Mouse (Mus musculus): Measurements from ENCODE around the gene Rps18. TPM values are rescaled to one million over a fixed set of nuclear protein-coding genes. Genes with fewer than 3 reads are reported as not detected.

Rps18 gene
- total and polyA plus RNA-seq, 2 experiments from 2014 or later: 876 to 1,357 TPM

- DNase-seq (no peak), ATAC-seq (no peak)
- Histone ChIP-seq H3K4me1 (ENCODE audit: insufficient read depth) (peaks cover 12% of the 10 kb centered on the region), H3K9me3 (ENCODE audit: low read length) (no peaks in the 10 kb centered on the region), H3K27ac (ENCODE audit: low read depth, low read length) (no peak overlapping the region), H3K9ac (peak overlapping the region; percentile 71), H3K27me3 (ENCODE audit: insufficient read depth, low read length) (no peaks in the 10 kb centered on the region), H3K36me3 (ENCODE audit: insufficient read depth) (peaks cover 41% of the 10 kb centered on the region), H3K4me2 (ENCODE audit: low read depth) (peak overlapping the region; percentile 93), H3K4me3 (ENCODE audit: low read depth, low read length) (peak overlapping the region; percentile 68)
- no peak for TF ChIP-seq CTCF (IDR thresholded peaks at IDR 0.05; ENCODE audit: low read depth)
- WGBS: 66% methylated on average over 19 of the region's 19 CpGs
Measured at GRCm38 (mm10) chr17:33941381-33941780, 14.4 kb downstream of the Rps18 start.

DNA sequence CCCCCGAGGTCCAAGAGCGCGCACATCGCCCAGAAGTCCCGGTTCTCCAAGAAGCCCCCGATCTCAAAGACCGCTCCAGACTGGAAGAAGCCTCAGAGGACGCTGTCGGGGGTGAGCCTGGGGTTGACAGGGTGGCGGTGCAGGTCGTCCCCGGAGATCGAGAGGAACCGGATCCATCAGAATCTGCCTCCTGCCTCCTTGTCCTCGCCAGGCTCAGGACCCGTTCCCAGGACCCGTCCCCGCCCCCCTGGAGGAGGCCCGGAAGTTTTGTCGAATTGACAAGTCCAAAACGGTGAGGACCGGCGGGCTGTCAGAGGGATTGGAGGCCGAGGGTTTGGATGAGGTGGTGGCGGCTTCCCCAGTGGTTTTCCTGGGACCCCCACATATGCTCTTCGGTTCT, 14.8 kb downstream of the Rps18 start:
- Histone ChIP-seq H3K4me2 (ENCODE audit: low read depth) (peak overlapping the region; percentile 93), H3K27me3 (ENCODE audit: insufficient read depth, low read length) (no peaks in the 10 kb centered on the region), H3K9ac (peak overlapping the region; percentile 71), H3K9me3 (ENCODE audit: low read length) (no peaks in the 10 kb centered on the region), H3K27ac (ENCODE audit: low read depth, low read length) (no peak overlapping the region), H3K4me3 (ENCODE audit: low read depth, low read length) (peak overlapping the region; percentile 68), H3K36me3 (ENCODE audit: insufficient read depth) (peaks cover 38% of the 10 kb centered on the region), H3K4me1 (ENCODE audit: insufficient read depth) (peaks cover 12% of the 10 kb centered on the region)
- 3% methylated on average over 26 of the region's 26 CpGs for WGBS
- no peak for TF ChIP-seq CTCF (IDR thresholded peaks at IDR 0.05; ENCODE audit: low read depth)
- no peak for ATAC-seq
- DNase-seq: no peak

DNA sequence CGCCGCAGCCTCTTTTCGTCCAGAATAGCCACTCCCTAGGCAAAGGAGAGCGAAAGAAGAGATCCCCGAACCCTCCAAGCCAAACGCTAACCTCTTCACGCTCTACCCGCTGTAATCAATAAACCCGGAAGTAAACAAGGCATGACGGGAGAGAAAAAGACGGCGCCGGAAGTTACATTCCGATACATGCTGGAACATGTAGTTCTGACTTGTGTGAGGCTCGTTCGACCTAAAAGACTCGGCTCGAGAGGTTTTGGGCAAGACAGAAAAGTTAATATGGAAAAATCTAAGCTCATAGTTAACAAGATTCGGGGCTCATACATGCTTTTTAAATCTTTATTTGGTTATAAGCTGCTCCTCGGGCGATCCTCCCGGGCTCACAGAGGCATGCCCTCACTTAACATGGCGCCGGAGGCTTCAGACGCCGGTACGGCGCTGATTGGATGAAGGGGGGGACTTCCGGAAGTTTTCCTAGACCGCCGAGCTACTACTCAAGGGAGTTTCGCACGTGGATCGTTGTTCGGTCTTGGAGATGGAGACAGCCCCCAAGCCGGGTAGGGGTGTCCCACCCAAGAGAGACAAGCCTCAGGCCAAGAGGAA, 15.5 kb downstream of the Rps18 start, which contains the start of the genes Pfdn6 and Wdr46:
Gene Pfdn6, minus strand, starts transcription at position 138 of the 600 bp plus-strand sequence.
Gene Wdr46, plus strand, starts transcription at position 455 of the 600 bp plus-strand sequence.
- peak; percentile 97 for ATAC-seq
- Histone ChIP-seq H3K4me1 (ENCODE audit: insufficient read depth) (peaks cover 12% of the 10 kb centered on the region), H3K9me3 (ENCODE audit: low read length) (no peaks in the 10 kb centered on the region), H3K27me3 (ENCODE audit: insufficient read depth, low read length) (no peaks in the 10 kb centered on the region), H3K4me3 (ENCODE audit: low read depth, low read length) (peak within 1 kb of the TSS; percentile 68), H3K9ac (peak within 1 kb of the TSS; percentile 71), H3K27ac (ENCODE audit: low read depth, low read length) (0 out of 2 replicates have a peak within 1 kb of the TSS, but pooled peaks have one; percentile 3), H3K36me3 (ENCODE audit: insufficient read depth) (peaks cover 41% of the 10 kb centered on the region), H3K4me2 (ENCODE audit: low read depth) (peak within 1 kb of the TSS; percentile 93)
- TF ChIP-seq CTCF (IDR thresholded peaks at IDR 0.05; ENCODE audit: low read depth): no peak
- DNase-seq: peak; percentile 95
- under 1% methylated on average over 36 of the region's 36 CpGs for WGBS

DNA sequence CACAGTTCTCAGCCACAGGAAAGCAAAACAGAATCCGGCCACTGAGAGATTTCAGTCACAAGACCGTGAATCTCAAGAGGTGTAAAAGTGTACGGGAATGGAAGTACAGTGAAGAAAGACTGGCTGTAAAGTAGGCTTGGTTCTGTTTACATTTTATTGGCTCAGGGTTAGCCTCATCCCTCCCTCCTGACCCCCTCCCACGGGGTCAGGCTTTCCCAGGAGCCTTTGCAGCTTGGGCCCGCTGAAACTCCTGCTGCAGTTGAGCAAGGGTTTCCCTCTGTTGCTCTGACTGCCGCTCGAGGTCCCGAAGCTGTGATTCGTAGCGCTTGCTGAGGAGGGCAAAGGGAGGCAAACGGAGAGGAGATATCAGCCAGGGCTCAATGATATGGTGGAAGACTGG, 17.0 kb downstream of the Rps18 start:
- H3K4me1 ChIP-seq (ENCODE audit: insufficient read depth): peaks cover 12% of the 10 kb centered on the region
- H3K36me3 ChIP-seq (ENCODE audit: insufficient read depth): peaks cover 31% of the 10 kb centered on the region
- TF ChIP-seq CTCF (IDR thresholded peaks at IDR 0.05; ENCODE audit: low read depth): no peak
- no peak overlapping the region for H3K27ac ChIP-seq (ENCODE audit: low read depth, low read length)
- H3K27me3 ChIP-seq (ENCODE audit: insufficient read depth, low read length): no peaks in the 10 kb centered on the region
- no peak for DNase-seq
- no peak overlapping the region for H3K4me2 ChIP-seq (ENCODE audit: low read depth)
- no peak for ATAC-seq
- WGBS: 87% methylated on average over 11 of the region's 11 CpGs
- no peak overlapping the region for H3K4me3 ChIP-seq (ENCODE audit: low read depth, low read length)
- H3K9me3 ChIP-seq (ENCODE audit: low read length): no peaks in the 10 kb centered on the region
- no peak overlapping the region for H3K9ac ChIP-seq

- Histone ChIP-seq H3K4me2 (ENCODE audit: low read depth) (no peak overlapping the region), H3K36me3 (ENCODE audit: insufficient read depth) (peaks cover 27% of the 10 kb centered on the region), H3K27me3 (ENCODE audit: insufficient read depth, low read length) (no peaks in the 10 kb centered on the region), H3K27ac (ENCODE audit: low read depth, low read length) (no peak overlapping the region), H3K4me3 (ENCODE audit: low read depth, low read length) (no peak overlapping the region), H3K9me3 (ENCODE audit: low read length) (no peaks in the 10 kb centered on the region), H3K9ac (no peak overlapping the region), H3K4me1 (ENCODE audit: insufficient read depth) (peaks cover 12% of the 10 kb centered on the region)
- ATAC-seq (no peak), DNase-seq (no peak)
- 85% methylated on average over 15 of the region's 15 CpGs for WGBS
- TF ChIP-seq CTCF (IDR thresholded peaks at IDR 0.05; ENCODE audit: low read depth): no peak
Measured at GRCm38 (mm10) chr17:33936993-33937392, 18.8 kb downstream of the Rps18 start.

DNA sequence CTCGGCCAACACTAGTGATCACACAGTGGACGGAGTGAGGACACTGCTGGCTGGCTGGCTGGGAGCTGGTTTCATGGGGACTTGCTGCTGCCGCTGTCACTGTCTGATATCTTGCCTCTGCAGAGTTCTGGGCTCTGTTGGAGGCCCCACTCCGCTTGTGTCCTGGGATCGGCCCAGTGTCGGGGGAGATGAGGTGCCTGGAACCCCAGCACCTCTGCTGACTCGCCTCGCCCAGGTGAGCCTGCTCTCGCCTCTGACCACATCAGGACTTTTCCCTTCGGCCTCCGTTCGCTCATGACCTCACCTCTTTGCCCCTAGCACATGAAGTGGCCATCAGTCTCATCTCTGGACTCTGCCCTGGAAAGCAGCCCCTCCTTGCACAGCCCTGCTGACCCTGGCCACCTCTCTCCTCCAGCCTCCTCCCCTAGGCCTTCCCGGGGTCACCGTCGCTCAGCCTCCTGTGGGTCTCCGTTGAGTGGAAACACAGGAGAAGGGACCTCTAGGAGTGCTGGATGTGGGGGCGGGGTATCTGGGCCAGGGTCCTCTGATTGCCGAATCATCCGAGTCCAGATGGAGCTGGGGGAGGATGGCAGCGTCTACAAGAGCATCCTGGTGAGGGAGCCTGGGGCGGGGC, 20.3 kb downstream of the Rps18 start:
- TF ChIP-seq CTCF (IDR thresholded peaks at IDR 0.05; ENCODE audit: low read depth): no peak
- Histone ChIP-seq H3K36me3 (ENCODE audit: insufficient read depth) (peaks cover 27% of the 10 kb centered on the region), H3K4me3 (ENCODE audit: low read depth, low read length) (no peak overlapping the region), H3K27ac (ENCODE audit: low read depth, low read length) (no peak overlapping the region), H3K9ac (no peak overlapping the region), H3K4me2 (ENCODE audit: low read depth) (no peak overlapping the region), H3K27me3 (ENCODE audit: insufficient read depth, low read length) (no peaks in the 10 kb centered on the region), H3K9me3 (ENCODE audit: low read length) (no peaks in the 10 kb centered on the region), H3K4me1 (ENCODE audit: insufficient read depth) (peaks cover 6% of the 10 kb centered on the region; the same call in 1 of the 2 replicates)
- ATAC-seq (no peak), DNase-seq (no peak)
- WGBS: 91% methylated on average over 21 of the region's 21 CpGs

- no peaks in the 10 kb centered on the region for H3K27me3 ChIP-seq (ENCODE audit: insufficient read depth, low read length)
- peaks cover 27% of the 10 kb centered on the region for H3K36me3 ChIP-seq (ENCODE audit: insufficient read depth)
- WGBS: 95% methylated on average over 15 of the region's 15 CpGs
- H3K9me3 ChIP-seq (ENCODE audit: low read length): no peaks in the 10 kb centered on the region
- H3K9ac ChIP-seq: no peak overlapping the region
- H3K27ac ChIP-seq (ENCODE audit: low read depth, low read length): no peak overlapping the region
- H3K4me3 ChIP-seq (ENCODE audit: low read depth, low read length): no peak overlapping the region
- TF ChIP-seq CTCF (IDR thresholded peaks at IDR 0.05; ENCODE audit: low read depth): no peak
- ATAC-seq (no peak), DNase-seq (no peak)
- no peak overlapping the region for H3K4me2 ChIP-seq (ENCODE audit: low read depth)
- peaks cover 3% of the 10 kb centered on the region; the same call in 1 of the 2 replicates for H3K4me1 ChIP-seq (ENCODE audit: insufficient read depth)
Measured at GRCm38 (mm10) chr17:33932970-33933369, 22.8 kb downstream of the Rps18 start.
